ENCODE assay signal across 10 mouse cellular contexts in genomic region chr2:94348165-94348591, GRCm38 (mm10). TPM values are rescaled to one million over a fixed set of nuclear protein-coding genes. Genes with fewer than 3 reads are reported as not detected.
DNase-seq lines count a peak whose midpoint lies in the region; ATAC-seq and TF ChIP-seq lines count a peak whose summit lies in the region.
"Had no signal": no experiment of that assay in that cellular context is flagged by ENCODE, and none has a peak within 500 bp of the region (broad histone marks: within the 10 kb centered on the region; RNA-seq: fewer than 3 reads in every experiment).

No protein-coding gene starts in this region.

- no peaks in the 10 kb centered on the region for H3K4me1 ChIP-seq in kidney, embryonic 14.5 days (ENCODE audit: control insufficient read depth, insufficient read depth, low read length)
- H3K4me1 ChIP-seq in heart, adult 2 months (ENCODE audit: control insufficient read depth, insufficient read depth, low read length) = peaks cover 15% of the 10 kb centered on the region
- H3K4me1 ChIP-seq: hindbrain, embryonic 12.5 days had no signal

- no peak overlapping the region for H3K4me2 ChIP-seq in kidney, embryonic 14.5 days (replicated peaks; ENCODE audit: low read depth, low read length)
- H3K4me2 ChIP-seq: hindbrain, embryonic 12.5 days had no signal

- H3K36me3 ChIP-seq in kidney, embryonic 14.5 days (ENCODE audit: control insufficient read depth, insufficient read depth, low read length) = 0 out of 2 replicates have a peak, but pooled peaks cover 3% of the 10 kb centered on the region
- peaks cover 9% of the 10 kb centered on the region for H3K36me3 ChIP-seq in heart, adult 2 months (ENCODE audit: control insufficient read depth, insufficient read depth, low read length)

- intact Hi-C loops in heart, adult 2 months (cut with DNase I) = no loop called here

- H3K4me3 ChIP-seq in kidney, embryonic 14.5 days (ENCODE audit: low read length) = no peak overlapping the region
- no peak overlapping the region; the same call in 1 of the 2 replicates for H3K4me3 ChIP-seq in heart, adult 2 months
- H3K4me3 ChIP-seq: hindbrain, embryonic 12.5 days; layer of hippocampus, adult 2 months had no signal

- no peaks in the 10 kb centered on the region for H3K79me2 ChIP-seq in heart, adult 2 months (replicated peaks; ENCODE audit: control insufficient read depth, insufficient read depth, low read length)

- DNase-seq in kidney, adult 11 months = peak; percentile 52
- DNase-seq in heart, adult 2 months = peak in 1 of 2 experiments; percentile 17
- DNase-seq in heart, postnatal 4 days = peak; percentile 21
- peak; percentile 9 for DNase-seq in lung, postnatal 14 days
- DNase-seq in embryo, embryonic 10.5 days (ENCODE audit: low spot score) = no peak
- DNase-seq: thymus, adult 18-20 months had no signal

- ATAC-seq in kidney, embryonic 14.5 days (ENCODE audit: low FRiP score, low TSS enrichment) = no peak
- no peak for ATAC-seq in megakaryocyte, adult 5-6 weeks (ENCODE audit: poor library complexity, severe bottlenecking)

- WGBS in kidney, embryonic 14.5 days = 65% methylated on average over 6 of the region's 6 CpGs
- WGBS in heart, adult 2 months = 7% methylated on average over 6 of the region's 6 CpGs

- no peak for TF ChIP-seq POLR2A in heart, adult 2 months (IDR thresholded peaks at IDR 0.05; ENCODE audit: insufficient read depth, low read depth, low read length)

- H3K9ac ChIP-seq in kidney, embryonic 14.5 days (ENCODE audit: low read depth, low read length) = no peak overlapping the region
- H3K9ac ChIP-seq in heart, adult 2 months (ENCODE audit: low read depth, low read length) = peak overlapping the region; percentile 25
- H3K9ac ChIP-seq: hindbrain, embryonic 12.5 days had no signal

- H3K27ac ChIP-seq in kidney, embryonic 14.5 days (ENCODE audit: low read depth, low read length) = no peak overlapping the region
- peak overlapping the region; percentile 76 for H3K27ac ChIP-seq in heart, adult 2 months
- H3K27ac ChIP-seq: hindbrain, embryonic 12.5 days; layer of hippocampus, adult 2 months had no signal

- TF ChIP-seq CTCF in heart, adult 2 months (IDR thresholded peaks at IDR 0.05) = no peak

- no peak for TF ChIP-seq EP300 in heart, adult 2 months (IDR thresholded peaks at IDR 0.05; ENCODE audit: insufficient read depth, low read depth, low read length)

- H3K9me3 ChIP-seq in kidney, embryonic 14.5 days (ENCODE audit: control insufficient read depth, low read length) = no peaks in the 10 kb centered on the region
- H3K9me3 ChIP-seq: hindbrain, embryonic 12.5 days had no signal

- H3K27me3 ChIP-seq in kidney, embryonic 14.5 days (ENCODE audit: control insufficient read depth, insufficient read depth, low read length) = no peaks in the 10 kb centered on the region
- no peaks in the 10 kb centered on the region for H3K27me3 ChIP-seq in heart, adult 2 months (ENCODE audit: control insufficient read depth, insufficient read depth, low read length)
- H3K27me3 ChIP-seq: hindbrain, embryonic 12.5 days had no signal

RNA-seq across cellular contexts. Expression of gene Ttc17, which starts 58.3 kb away (rescaled TPM):
- 10.8 and 18.4 TPM in 2 replicates for polyA plus RNA-seq in kidney, embryonic 14.5 days (2014; fragmentation: Nextera tagmentation; extraction: Ambion mirVana)
- total RNA-seq in heart, adult 2 months (2021) = 10 to 100 TPM; 34.6 to 35.4 TPM
- 16.6 and 24.6 TPM in 2 replicates for polyA plus RNA-seq in heart, adult 2 months (2012; rRNA removed)
- 10 to 100 TPM; 28.3 to 29.2 TPM for total RNA-seq in heart, postnatal 4 days (2021)
- 28.0 and 38.5 TPM in 2 replicates for total RNA-seq in megakaryocyte, adult 5-6 weeks (2015)
- total RNA-seq in megakaryocyte, adult 5-6 weeks (2017) = 26.6 and 40.2 TPM in 2 replicates
